Mouse (Mus musculus) midbrain, embryonic 16.5 days (tissue): ENCODE measurements at regions not wholly inside any gene's neighbourhood (a gene's known extent, or its start where the extent isn't known, plus 50 kb on each side); places are given as distances from the start of the nearest gene placed in this dataset.

Experiments
- ATAC-seq: fragments of 200-750 bp; cut with Nextera tagmentation; 2 replicates; pipeline ENCODE4 v1.8.0; 2017; ENCODE audit warnings: moderate TSS enrichment
- H3K27ac ChIP-seq: fragments of 300-500 bp; sonication (generic); 2 replicates; pipeline ENCODE4 v1.5.1; 2014; ENCODE audit warnings: mild to moderate bottlenecking, low read length, mixed read lengths
- H3K27me3 ChIP-seq: fragments of 300-500 bp; sonication (generic); 2 replicates; pipeline ENCODE4 v1.6.1; 2014; ENCODE audit warnings: low read depth, low read length, mixed read lengths; ENCODE audit not compliant: control insufficient read depth, insufficient read depth
- H3K36me3 ChIP-seq: fragments of 300-500 bp; sonication (generic); 2 replicates; pipeline ENCODE4 v1.6.1; 2014; ENCODE audit warnings: mild to moderate bottlenecking, low read length, moderate library complexity, mixed read lengths; ENCODE audit not compliant: control insufficient read depth, insufficient read depth
- H3K4me1 ChIP-seq: fragments of 300-500 bp; sonication (generic); 2 replicates; pipeline ENCODE4 v1.6.1; 2014; ENCODE audit warnings: mild to moderate bottlenecking, low read length, mixed read lengths; ENCODE audit not compliant: control insufficient read depth, insufficient read depth
- H3K4me2 ChIP-seq: fragments of 300-500 bp; sonication (generic); 2 replicates; pipeline ENCODE4 v1.6.1; 2014; ENCODE audit warnings: mild to moderate bottlenecking, low read length, mixed read lengths
- H3K4me3 ChIP-seq: fragments of 300-500 bp; sonication (generic); 2 replicates; pipeline ENCODE4 v1.5.1; 2014; ENCODE audit warnings: low read depth, mild to moderate bottlenecking, low read length, moderate library complexity, mixed read lengths
- H3K9ac ChIP-seq: fragments of 300-500 bp; sonication (generic); 2 replicates; pipeline ENCODE4 v1.6.1; 2014; ENCODE audit warnings: low read depth, low read length, mixed read lengths
- H3K9me3 ChIP-seq: fragments of 300-500 bp; sonication (generic); replicated peaks from 2 replicates; pipeline ENCODE4 v1.6.1; 2014; ENCODE audit warnings: mild to moderate bottlenecking, low read length, mixed read lengths; ENCODE audit not compliant: control insufficient read depth, poor library complexity, severe bottlenecking
- WGBS: fragments of 180-500 bp; shearing (Covaris S2); extraction: QIAGEN DNeasy Blood & Tissue Kit; methylation state at CpG from one replicate; pipeline ENCODE4 v1.1.7; 2014; 5-methylcytosine and 5-hydroxymethylcytosine counted together

- no peak for ATAC-seq
- Histone ChIP-seq H3K27ac (no peak overlapping the region), H3K4me1 (no peaks in the 10 kb centered on the region), H3K4me3 (no peak overlapping the region), H3K9me3 (no peaks in the 10 kb centered on the region), H3K36me3 (no peaks in the 10 kb centered on the region), H3K27me3 (no peaks in the 10 kb centered on the region), H3K9ac (no peak overlapping the region), H3K4me2 (no peak overlapping the region)
- 87% methylated on average over 6 of the region's 6 CpGs for WGBS
These were observed 137.8 kb upstream of the Ube2e3 start for GRCm38 (mm10) chr2:78730161-78730560.

- no peak overlapping the region for H3K27ac ChIP-seq
- H3K36me3 ChIP-seq = no peaks in the 10 kb centered on the region
- no peaks in the 10 kb centered on the region for H3K27me3 ChIP-seq
- no peaks in the 10 kb centered on the region for H3K9me3 ChIP-seq
- H3K4me3 ChIP-seq = no peak overlapping the region
- no peak overlapping the region for H3K4me2 ChIP-seq
- H3K9ac ChIP-seq = no peak overlapping the region
- no peak for ATAC-seq
- 95% methylated on average over 7 of the region's 7 CpGs for WGBS
- no peaks in the 10 kb centered on the region for H3K4me1 ChIP-seq
These were observed 141.9 kb upstream of the Ube2e3 start for GRCm38 (mm10) chr2:78726060-78726459.

- Histone ChIP-seq H3K4me2 (no peak overlapping the region), H3K4me3 (no peak overlapping the region), H3K4me1 (no peaks in the 10 kb centered on the region), H3K27me3 (no peaks in the 10 kb centered on the region), H3K9me3 (no peaks in the 10 kb centered on the region), H3K36me3 (no peaks in the 10 kb centered on the region), H3K9ac (no peak overlapping the region), H3K27ac (no peak overlapping the region)
- WGBS = 72% methylated on average over 2 of the region's 2 CpGs
- ATAC-seq = no peak
These were observed 143.5 kb upstream of the Ube2e3 start for GRCm38 (mm10) chr2:78724416-78724815.

- no peak overlapping the region for H3K27ac ChIP-seq
- no peaks in the 10 kb centered on the region for H3K9me3 ChIP-seq
- no peaks in the 10 kb centered on the region for H3K36me3 ChIP-seq
- no peaks in the 10 kb centered on the region for H3K4me1 ChIP-seq
- no peak overlapping the region for H3K4me2 ChIP-seq
- H3K4me3 ChIP-seq = no peak overlapping the region
- ATAC-seq = no peak
- H3K9ac ChIP-seq = no peak overlapping the region
- no peaks in the 10 kb centered on the region for H3K27me3 ChIP-seq
- WGBS = 97% methylated on average over 3 of the region's 3 CpGs
These were observed 144.5 kb upstream of the Ube2e3 start for GRCm38 (mm10) chr2:78723423-78723822.

- no peak for ATAC-seq
- Histone ChIP-seq H3K9me3 (no peaks in the 10 kb centered on the region), H3K4me1 (no peaks in the 10 kb centered on the region), H3K9ac (no peak overlapping the region), H3K27me3 (no peaks in the 10 kb centered on the region), H3K36me3 (no peaks in the 10 kb centered on the region), H3K4me3 (no peak overlapping the region), H3K27ac (no peak overlapping the region), H3K4me2 (no peak overlapping the region)
- 92% methylated on average over 6 of the region's 6 CpGs for WGBS
These were observed 145.2 kb upstream of the Ube2e3 start for GRCm38 (mm10) chr2:78722739-78723138.

GRCm38 (mm10) chr2:78718550-78718949, 149.4 kb upstream of the Ube2e3 start:
- no peak for ATAC-seq
- no peaks in the 10 kb centered on the region for H3K27me3 ChIP-seq
- H3K36me3 ChIP-seq = no peaks in the 10 kb centered on the region
- H3K9me3 ChIP-seq = no peaks in the 10 kb centered on the region
- H3K27ac ChIP-seq = no peak overlapping the region
- no peak overlapping the region for H3K4me3 ChIP-seq
- H3K4me2 ChIP-seq = no peak overlapping the region
- 76% methylated on average over 1 of the region's 1 CpGs for WGBS
- H3K4me1 ChIP-seq = no peaks in the 10 kb centered on the region
- H3K9ac ChIP-seq = no peak overlapping the region

- Histone ChIP-seq H3K4me3 (no peak overlapping the region), H3K9me3 (no peaks in the 10 kb centered on the region), H3K4me1 (no peaks in the 10 kb centered on the region), H3K36me3 (no peaks in the 10 kb centered on the region), H3K9ac (no peak overlapping the region), H3K4me2 (no peak overlapping the region), H3K27me3 (no peaks in the 10 kb centered on the region), H3K27ac (no peak overlapping the region)
- 0 out of 2 replicates have a peak, but pooled peaks have one; percentile 17 for ATAC-seq
- 80% methylated on average over 7 of the region's 7 CpGs for whole genome bisulfite sequencing
These were observed 151.6 kb upstream of the Ube2e3 start for GRCm38 (mm10) chr2:78716157-78716798.

- Histone ChIP-seq H3K9ac (no peak overlapping the region), H3K9me3 (no peaks in the 10 kb centered on the region), H3K27me3 (no peaks in the 10 kb centered on the region), H3K4me3 (no peak overlapping the region), H3K4me1 (peaks cover 3% of the 10 kb centered on the region; the same call in 1 of the 2 replicates), H3K27ac (no peak overlapping the region), H3K36me3 (no peaks in the 10 kb centered on the region), H3K4me2 (no peak overlapping the region)
- no peak for ATAC-seq
- 13% methylated on average over 6 of the region's 6 CpGs for WGBS
These were observed 173.1 kb upstream of the Ube2e3 start for GRCm38 (mm10) chr2:78694851-78695250.

- no peak for ATAC-seq
- Histone ChIP-seq H3K9ac (no peak overlapping the region), H3K27me3 (no peaks in the 10 kb centered on the region), H3K9me3 (no peaks in the 10 kb centered on the region), H3K27ac (no peak overlapping the region), H3K4me3 (no peak overlapping the region), H3K4me2 (no peak overlapping the region), H3K36me3 (no peaks in the 10 kb centered on the region), H3K4me1 (peaks cover 3% of the 10 kb centered on the region; the same call in 1 of the 2 replicates)
- WGBS = 62% methylated on average over 2 of the region's 2 CpGs
These were observed 211.3 kb upstream of the Ube2e3 start for GRCm38 (mm10) chr2:78656668-78657067.
